Mouse (Mus musculus): ENCODE measurements around the gene St6galnac3. TPM values are rescaled to one million over a fixed set of nuclear protein-coding genes. Genes with fewer than 3 reads are reported as not detected.
"Not testable (repeated sequence)": the region's sequence is repeated elsewhere in the genome, so short reads cannot be mapped to it uniquely, and the experiment has no call there.

The St6galnac3 gene
- polyA plus RNA-seq, 1 experiment = 13.6 TPM

DNA sequence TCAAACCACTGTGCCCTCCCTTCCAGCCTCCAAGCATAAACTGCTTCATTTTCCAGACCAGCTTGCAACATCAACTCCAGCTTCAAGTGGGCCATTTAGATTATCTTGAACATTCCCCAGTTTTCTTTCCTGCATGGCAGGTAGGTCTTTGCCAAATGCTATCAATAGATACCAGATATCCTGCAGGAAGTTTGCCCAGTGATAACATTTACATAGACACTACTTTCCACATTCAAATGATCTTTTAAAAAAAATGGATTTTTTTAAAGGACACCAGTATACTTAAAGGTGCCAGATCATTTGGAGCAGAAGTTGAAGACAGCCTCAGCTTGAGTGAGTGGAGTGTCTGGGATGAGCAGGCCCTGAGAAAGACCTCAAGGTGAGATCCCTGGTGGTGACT, 34.3 kb upstream of the St6galnac3 start:
- Histone ChIP-seq H3K27ac (ENCODE audit: control insufficient read depth, insufficient read depth, low read depth, low read length, poor library complexity) (no peak overlapping the region), H3K4me1 (ENCODE audit: control insufficient read depth, insufficient read depth, low read length) (no peaks in the 10 kb centered on the region; the same call in 1 of the 2 replicates), H3K4me3 (replicated peaks; ENCODE audit: control insufficient read depth, low read depth, low read length) (no peak overlapping the region)
- no peak for TF ChIP-seq POLR2A (IDR thresholded peaks at IDR 0.05; ENCODE audit: borderline replicate concordance, control insufficient read depth, low read depth, low read length)
- TF ChIP-seq CTCF (IDR thresholded peaks at IDR 0.05; ENCODE audit: control insufficient read depth, insufficient read depth, low read length) = no peak

DNA sequence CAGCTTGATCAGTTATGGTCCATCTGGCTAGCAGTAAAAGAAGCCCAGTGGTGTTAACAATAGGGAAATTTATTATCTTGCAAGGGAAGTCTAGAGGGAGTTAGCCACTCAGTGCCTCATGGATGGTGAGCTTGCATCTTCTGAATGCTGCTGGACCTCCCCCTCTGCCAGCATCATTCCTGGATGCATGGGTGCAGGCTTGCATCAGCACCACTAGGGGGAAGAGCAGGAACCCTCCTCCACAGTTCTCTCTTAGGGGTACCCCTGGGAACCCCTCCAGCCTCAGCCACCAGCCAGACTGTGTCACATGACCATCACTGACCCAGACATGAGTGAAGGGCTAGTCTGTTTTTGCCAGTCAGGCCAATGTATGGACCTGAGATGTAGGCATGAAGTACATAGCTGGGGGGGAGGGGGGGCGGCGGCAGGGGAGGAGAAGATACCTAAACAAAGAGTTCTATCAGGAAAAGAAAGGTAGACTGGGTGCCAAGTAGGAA, 31.6 kb upstream of the St6galnac3 start:
- H3K4me3 ChIP-seq (replicated peaks; ENCODE audit: control insufficient read depth, low read depth, low read length) = no peak overlapping the region
- H3K27ac ChIP-seq (ENCODE audit: control insufficient read depth, insufficient read depth, low read depth, low read length, poor library complexity) = no peak overlapping the region
- H3K4me1 ChIP-seq (ENCODE audit: control insufficient read depth, insufficient read depth, low read length) = no peaks in the 10 kb centered on the region
- 97% methylated on average over 2 of the region's 2 CpGs for WGBS
- TF ChIP-seq CTCF (IDR thresholded peaks at IDR 0.05; ENCODE audit: control insufficient read depth, insufficient read depth, low read length) = 0 out of 2 replicates have a peak, but pooled peaks have one; percentile 8
- TF ChIP-seq POLR2A (IDR thresholded peaks at IDR 0.05; ENCODE audit: borderline replicate concordance, control insufficient read depth, low read depth, low read length) = no peak

DNA sequence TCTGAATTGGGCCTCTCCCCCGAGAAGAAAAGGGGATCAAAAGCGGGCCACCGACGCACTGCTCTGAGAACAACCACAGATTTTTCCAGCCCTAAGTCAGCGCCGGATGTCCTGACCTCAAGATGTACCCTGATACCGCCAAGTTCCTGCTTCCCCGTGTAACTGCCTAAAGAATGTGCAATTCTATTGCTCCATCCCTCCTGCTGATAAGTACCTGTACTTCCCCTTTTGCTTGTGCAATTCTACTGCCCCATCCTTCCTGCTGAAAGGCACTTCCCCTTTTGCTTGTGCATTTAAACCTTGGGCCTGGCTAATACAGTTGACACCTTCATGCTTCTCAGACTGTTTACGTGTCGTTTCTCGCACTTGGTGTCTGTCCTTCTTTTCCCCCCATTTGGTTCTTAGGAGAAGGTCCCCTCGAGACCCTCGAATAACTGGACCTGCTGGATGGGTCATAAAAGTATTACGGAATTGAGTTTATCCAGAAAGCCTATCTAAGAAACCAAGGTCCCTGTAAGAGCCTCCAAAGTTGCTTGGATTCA, 30.9 kb upstream of the St6galnac3 start:
- not testable (repeated sequence) for H3K27ac ChIP-seq (ENCODE audit: control insufficient read depth, insufficient read depth, low read depth, low read length, poor library complexity); H3K4me1 ChIP-seq (ENCODE audit: control insufficient read depth, insufficient read depth, low read length); H3K4me3 ChIP-seq (replicated peaks; ENCODE audit: control insufficient read depth, low read depth, low read length)
- WGBS = 45% methylated on average over 14 of the region's 14 CpGs

DNA sequence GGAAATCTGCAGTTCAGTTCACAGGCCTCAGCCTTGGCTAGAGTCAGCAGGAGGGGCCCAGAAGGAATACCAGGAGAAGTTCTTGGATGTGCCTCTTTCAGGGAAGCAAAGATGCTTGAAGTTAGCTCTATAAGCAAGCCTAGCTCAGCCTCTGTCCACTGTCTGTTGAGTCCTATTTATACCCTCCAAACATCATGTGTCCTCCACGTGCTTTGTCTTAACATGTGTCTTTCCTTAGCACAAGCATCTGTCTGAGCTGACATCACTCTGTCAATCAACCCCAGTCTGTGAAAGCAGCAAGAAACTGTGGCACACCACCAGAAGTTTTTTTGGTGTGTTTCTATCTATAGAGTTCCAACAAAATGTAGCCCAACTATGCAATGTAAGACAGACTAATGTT, 26.5 kb upstream of the St6galnac3 start:
- no peak overlapping the region for H3K27ac ChIP-seq (ENCODE audit: control insufficient read depth, insufficient read depth, low read depth, low read length, poor library complexity)
- no peak overlapping the region for H3K4me3 ChIP-seq (replicated peaks; ENCODE audit: control insufficient read depth, low read depth, low read length)
- 65% methylated on average over 1 of the region's 1 CpGs for WGBS
- no peaks in the 10 kb centered on the region for H3K4me1 ChIP-seq (ENCODE audit: control insufficient read depth, insufficient read depth, low read length)
- TF ChIP-seq CTCF (IDR thresholded peaks at IDR 0.05; ENCODE audit: control insufficient read depth, insufficient read depth, low read length) (no peak), POLR2A (IDR thresholded peaks at IDR 0.05; ENCODE audit: borderline replicate concordance, control insufficient read depth, low read depth, low read length) (no peak)

DNA sequence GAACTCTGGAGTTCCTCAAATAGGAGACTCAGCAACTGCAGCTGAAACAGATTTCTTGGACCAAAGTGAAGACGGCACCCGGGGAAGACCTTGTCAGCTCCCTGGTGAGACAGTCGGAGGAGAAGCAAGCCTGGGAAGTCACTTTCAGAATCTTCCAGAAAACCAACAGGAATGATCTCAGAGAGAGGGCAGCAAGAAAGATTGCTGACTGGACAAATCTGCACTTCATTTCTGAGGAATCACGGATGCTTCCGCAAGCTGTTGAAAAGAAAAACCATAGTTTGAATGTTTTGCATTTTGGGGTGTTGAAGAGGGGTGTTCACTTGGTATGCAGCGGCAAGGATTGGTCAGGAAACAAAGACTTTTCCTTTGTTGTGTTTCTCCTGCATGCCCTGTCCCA, 24.4 kb upstream of the St6galnac3 start:
- no peak overlapping the region for H3K27ac ChIP-seq (ENCODE audit: control insufficient read depth, insufficient read depth, low read depth, low read length, poor library complexity)
- TF ChIP-seq CTCF (IDR thresholded peaks at IDR 0.05; ENCODE audit: control insufficient read depth, insufficient read depth, low read length) = no peak
- no peak for TF ChIP-seq POLR2A (IDR thresholded peaks at IDR 0.05; ENCODE audit: borderline replicate concordance, control insufficient read depth, low read depth, low read length)
- 87% methylated on average over 6 of the region's 6 CpGs for WGBS
- no peak overlapping the region for H3K4me3 ChIP-seq (replicated peaks; ENCODE audit: control insufficient read depth, low read depth, low read length)
- H3K4me1 ChIP-seq (ENCODE audit: control insufficient read depth, insufficient read depth, low read length) = no peaks in the 10 kb centered on the region

DNA sequence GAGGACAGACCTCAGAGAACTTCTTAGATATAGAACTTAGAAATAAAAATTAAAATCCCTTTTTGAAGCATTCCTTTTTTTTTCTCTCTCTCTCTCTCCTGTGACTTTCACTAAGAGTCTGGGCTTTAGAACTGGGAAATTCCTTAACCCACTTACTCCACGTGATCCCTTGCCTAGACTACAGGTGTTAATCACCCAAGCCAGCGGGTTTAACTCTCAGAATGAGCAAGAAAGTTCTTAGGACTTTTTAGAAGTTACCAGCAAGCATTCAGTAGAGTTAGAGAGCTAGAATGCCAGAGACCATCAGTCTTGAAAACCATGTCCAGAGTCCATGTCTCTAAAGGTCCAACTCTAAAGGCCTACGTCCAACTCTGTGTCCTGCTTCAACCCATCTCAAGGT, 23.3 kb upstream of the St6galnac3 start:
- TF ChIP-seq POLR2A (IDR thresholded peaks at IDR 0.05; ENCODE audit: borderline replicate concordance, control insufficient read depth, low read depth, low read length) = no peak
- no peak for TF ChIP-seq CTCF (IDR thresholded peaks at IDR 0.05; ENCODE audit: control insufficient read depth, insufficient read depth, low read length)
- WGBS = 85% methylated on average over 3 of the region's 3 CpGs

DNA sequence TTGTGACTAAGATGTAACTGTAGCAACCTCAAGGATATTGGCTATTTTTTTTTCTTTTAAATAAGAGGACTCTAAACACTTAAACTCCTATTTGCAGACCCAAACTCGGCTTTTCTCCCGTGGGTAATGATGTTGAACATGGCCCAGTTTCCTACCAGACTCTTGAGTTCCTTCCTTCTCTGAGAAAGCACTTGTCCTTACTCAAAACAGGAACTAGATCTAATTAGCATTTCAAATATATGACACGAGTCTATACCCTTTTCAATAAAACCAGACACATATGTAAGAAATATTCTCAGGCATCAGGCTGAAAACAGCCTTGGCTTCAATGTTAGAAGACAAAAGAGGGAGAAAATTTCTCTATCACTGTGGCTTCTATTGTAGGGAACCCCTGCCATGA, 20.1 kb upstream of the St6galnac3 start:
- TF ChIP-seq CTCF (IDR thresholded peaks at IDR 0.05; ENCODE audit: control insufficient read depth, insufficient read depth, low read length) (no peak), POLR2A (IDR thresholded peaks at IDR 0.05; ENCODE audit: borderline replicate concordance, control insufficient read depth, low read depth, low read length) (no peak)
- Histone ChIP-seq H3K27ac (ENCODE audit: control insufficient read depth, insufficient read depth, low read depth, low read length, poor library complexity) (no peak overlapping the region), H3K4me3 (replicated peaks; ENCODE audit: control insufficient read depth, low read depth, low read length) (no peak overlapping the region), H3K4me1 (ENCODE audit: control insufficient read depth, insufficient read depth, low read length) (no peaks in the 10 kb centered on the region)
- WGBS = 4% methylated on average over 3 of the region's 3 CpGs

More for the DNA sequence above, 23.3 kb upstream of the St6galnac3 start:
- Histone ChIP-seq H3K4me1 (ENCODE audit: control insufficient read depth, insufficient read depth, low read length) (no peaks in the 10 kb centered on the region), H3K4me3 (replicated peaks; ENCODE audit: control insufficient read depth, low read depth, low read length) (no peak overlapping the region), H3K27ac (ENCODE audit: control insufficient read depth, insufficient read depth, low read depth, low read length, poor library complexity) (no peak overlapping the region)

DNA sequence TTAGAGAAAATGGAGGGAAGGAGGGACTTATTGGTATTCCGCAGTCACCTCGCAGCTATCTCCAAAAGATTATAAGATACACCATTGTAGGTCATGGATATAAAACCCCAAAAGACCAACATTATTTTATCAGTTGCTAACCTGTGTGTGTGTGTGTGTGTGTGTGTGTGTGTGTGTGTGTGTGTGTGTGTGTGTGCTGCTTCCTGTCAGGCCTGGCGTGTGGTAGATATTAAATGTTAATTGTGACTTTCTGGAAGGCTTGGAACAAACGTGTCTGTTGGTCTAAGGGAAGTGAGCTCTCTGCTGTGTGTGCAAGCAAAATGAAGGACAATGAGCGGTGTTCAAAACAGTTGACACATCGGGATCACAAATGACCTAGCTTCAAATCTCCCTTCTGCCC, 19.5 kb upstream of the St6galnac3 start:
- Histone ChIP-seq H3K4me1 (ENCODE audit: control insufficient read depth, insufficient read depth, low read length) (no peaks in the 10 kb centered on the region), H3K27ac (ENCODE audit: control insufficient read depth, insufficient read depth, low read depth, low read length, poor library complexity) (no peak overlapping the region), H3K4me3 (replicated peaks; ENCODE audit: control insufficient read depth, low read depth, low read length) (no peak overlapping the region)
- 51% methylated on average over 6 of the region's 6 CpGs for WGBS
- no peak for TF ChIP-seq POLR2A (IDR thresholded peaks at IDR 0.05; ENCODE audit: borderline replicate concordance, control insufficient read depth, low read depth, low read length)
- no peak for TF ChIP-seq CTCF (IDR thresholded peaks at IDR 0.05; ENCODE audit: control insufficient read depth, insufficient read depth, low read length)

DNA sequence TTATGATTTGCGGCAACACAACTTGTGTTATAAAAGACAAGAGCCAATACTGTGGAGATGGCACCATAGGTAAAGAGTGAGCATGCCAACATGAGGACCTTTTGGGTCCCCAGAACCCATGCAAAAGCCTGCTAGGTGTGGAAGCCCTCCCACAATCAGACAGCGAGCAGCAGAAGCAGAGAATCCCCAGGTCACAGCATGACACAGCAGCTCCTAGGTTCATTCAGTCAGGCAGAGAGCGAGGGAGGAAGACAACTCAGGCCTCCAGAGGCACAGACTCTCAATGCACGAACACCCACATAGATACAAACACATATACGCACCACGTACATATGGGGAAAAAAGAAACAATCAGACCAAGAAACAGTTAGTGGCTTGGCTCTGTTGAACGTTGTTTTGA, 16.8 kb upstream of the St6galnac3 start:
- WGBS = 81% methylated on average over 7 of the region's 7 CpGs
- no peaks in the 10 kb centered on the region for H3K4me1 ChIP-seq (ENCODE audit: control insufficient read depth, insufficient read depth, low read length)
- no peak for TF ChIP-seq CTCF (IDR thresholded peaks at IDR 0.05; ENCODE audit: control insufficient read depth, insufficient read depth, low read length)
- TF ChIP-seq POLR2A (IDR thresholded peaks at IDR 0.05; ENCODE audit: borderline replicate concordance, control insufficient read depth, low read depth, low read length) = no peak
- no peak overlapping the region for H3K27ac ChIP-seq (ENCODE audit: control insufficient read depth, insufficient read depth, low read depth, low read length, poor library complexity)
- H3K4me3 ChIP-seq (replicated peaks; ENCODE audit: control insufficient read depth, low read depth, low read length) = no peak overlapping the region

All from bone marrow, adult 2 months (tissue).